Mouse (Mus musculus): ENCODE data around the gene Rab33a. TPM values are rescaled to one million over a fixed set of nuclear protein-coding genes. Genes with fewer than 3 reads are reported as not detected.

Rab33a gene
- polyA plus RNA-seq (2014; fragmentation: Illumina TruSeq; extraction: RNeasy Lipid Tissue Mini Kit (QIAGEN cat#74804)) = 1.1 TPM

DNA sequence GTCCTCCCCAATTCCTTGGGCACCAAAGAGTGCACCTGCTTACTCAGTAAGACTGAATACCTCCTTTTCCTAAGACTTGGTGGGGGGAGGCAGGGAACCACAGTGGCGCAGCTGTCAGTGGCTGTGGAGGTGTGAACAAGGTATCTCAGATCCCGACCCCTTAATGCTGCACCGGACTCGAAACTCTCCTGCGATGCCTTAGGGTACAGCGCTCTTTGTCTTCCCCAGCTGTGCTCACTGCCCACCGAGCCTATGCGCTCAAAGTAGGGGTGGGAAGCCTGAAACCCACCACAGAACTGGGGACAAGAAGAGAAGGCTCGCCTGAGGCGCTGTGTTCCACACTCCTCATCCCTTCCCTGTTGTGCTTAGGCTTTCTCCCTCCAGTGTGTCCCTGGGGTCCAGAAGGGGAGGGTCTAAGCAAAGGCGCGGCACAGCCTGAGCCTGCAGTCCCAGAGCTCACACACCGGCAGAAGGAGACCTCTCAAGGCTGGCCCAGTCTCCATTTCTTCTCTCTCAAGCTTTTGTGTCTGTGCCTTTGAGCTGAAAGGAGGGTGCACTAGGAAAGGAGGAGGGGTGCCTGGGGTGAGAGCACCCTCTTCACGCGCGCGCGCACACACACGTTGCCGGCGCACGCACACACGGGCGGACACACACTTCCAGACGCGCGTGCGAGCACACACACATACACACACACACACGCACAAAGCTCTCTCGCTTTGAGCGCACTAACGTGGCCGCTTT lies at the start of gene Rab33a:
TSS of gene Rab33a (plus strand) at position 478 of the 741 bp plus-strand sequence.

DNA sequence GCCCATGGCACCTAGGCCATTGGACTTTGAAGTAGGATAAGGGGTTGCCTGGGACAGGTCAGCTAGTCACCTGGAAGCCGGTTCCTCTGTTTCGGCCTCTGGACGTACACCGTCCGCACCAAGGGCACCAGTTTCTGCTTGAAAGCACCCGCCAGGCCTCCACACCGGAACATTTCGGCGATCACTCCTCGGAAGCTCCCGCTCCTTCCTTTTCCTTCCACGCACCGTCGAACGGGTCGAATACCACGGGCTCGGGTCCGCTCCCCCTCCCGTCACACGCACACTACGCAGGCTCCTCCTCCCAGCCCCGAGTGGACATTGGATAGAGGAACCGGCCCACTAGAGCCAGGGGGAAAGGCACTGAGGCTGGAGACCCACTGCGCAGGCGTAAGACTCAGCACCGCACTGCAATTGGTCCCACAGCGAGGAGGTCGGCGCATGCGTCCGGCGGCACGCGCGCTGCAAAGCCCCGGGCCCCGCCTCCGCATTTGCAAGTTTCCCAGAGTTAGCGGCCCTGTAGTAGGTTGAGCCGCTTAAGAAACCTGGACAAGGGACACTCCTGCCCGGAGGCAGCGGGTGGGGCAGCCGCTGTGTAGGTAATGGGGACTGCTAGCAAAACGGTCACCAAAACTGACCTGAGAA lies 5.8 kb upstream of the Rab33a start, which contains the start of gene Aifm1:
TSS of gene Aifm1 (minus strand) at position 398 of the 642 bp plus-strand sequence.

Other genes starting within 250 kb of the Rab33a start
- 2.1 TPM for gene Bcorl1, start 177.9 kb upstream of the Rab33a start, polyA plus RNA-seq (2014; fragmentation: Illumina TruSeq; extraction: RNeasy Lipid Tissue Mini Kit (QIAGEN cat#74804))
- 9.6 TPM for gene Elf4, start 56.2 kb upstream of the Rab33a start, polyA plus RNA-seq (2014; fragmentation: Illumina TruSeq; extraction: RNeasy Lipid Tissue Mini Kit (QIAGEN cat#74804))
- gene Aifm1, start 5.7 kb upstream of the Rab33a start, polyA plus RNA-seq (2014; fragmentation: Illumina TruSeq; extraction: RNeasy Lipid Tissue Mini Kit (QIAGEN cat#74804)) = 79.0 TPM
- 43.9 TPM for gene Zfp280c, start 75.2 kb downstream of the Rab33a start, polyA plus RNA-seq (2014; fragmentation: Illumina TruSeq; extraction: RNeasy Lipid Tissue Mini Kit (QIAGEN cat#74804))
- gene Slc25a14, start 104.1 kb downstream of the Rab33a start, polyA plus RNA-seq (2014; fragmentation: Illumina TruSeq; extraction: RNeasy Lipid Tissue Mini Kit (QIAGEN cat#74804)) = 17.6 TPM
- not detected for gene Gpr119, start 155.2 kb downstream of the Rab33a start, polyA plus RNA-seq (2014; fragmentation: Illumina TruSeq; extraction: RNeasy Lipid Tissue Mini Kit (QIAGEN cat#74804))
- 11.8 TPM for gene Rbmx2, start 175.7 kb downstream of the Rab33a start, polyA plus RNA-seq (2014; fragmentation: Illumina TruSeq; extraction: RNeasy Lipid Tissue Mini Kit (QIAGEN cat#74804))